Mouse (Mus musculus) layer of hippocampus, postnatal 36 days (tissue): ENCODE results near the gene Naa38. TPM values are rescaled to one million over a fixed set of nuclear protein-coding genes. Genes with fewer than 3 reads are reported as not detected.

Source experiments
- DNase-seq, 2 experiments: peaks; one replicate each; pipeline ENCODE4 v3.0.0; 2022
- total RNA-seq, 2 experiments: library from RNA; stranded (reverse); gene quantifications; 2 replicates each; pipeline ENCODE4 v1.2.3; 2021

Gene Naa38
- total RNA-seq, 2 experiments from 2014 or later, result 117 to 118 TPM

- DNase-seq, result no peak
Measured at GRCm38 (mm10) chr11:69443328-69443727, 48.0 kb downstream of the Naa38 start.

Other genes with a start within 250 kb of the Naa38 start
- gene Alox12b, start 238.5 kb upstream of the Naa38 start, total RNA-seq, result 1 to 10 TPM; 5.8 to 7.4 TPM
- gene Alox8, start 197.6 kb upstream of the Naa38 start, total RNA-seq, result 1 to 10 TPM; 5.8 to 7.2 TPM
- 1 to 10 TPM; 1.9 TPM for gene Gucy2e, start 158.5 kb upstream of the Naa38 start, total RNA-seq
- gene Cntrob, start 71.7 kb upstream of the Naa38 start, total RNA-seq, result 10 to 100 TPM; 15.1 to 15.2 TPM
- gene Trappc1, start 71.5 kb upstream of the Naa38 start, total RNA-seq, result 10 to 100 TPM; 66.5 to 66.6 TPM
- gene Kcnab3, start 69.2 kb upstream of the Naa38 start, total RNA-seq, result 10 to 100 TPM; 21.4 to 21.8 TPM
- gene Rnf227, start 55.0 kb upstream of the Naa38 start, total RNA-seq, result 100 to 1,000 TPM; 111 to 119 TPM
- gene Chd3, start 26.1 kb upstream of the Naa38 start, total RNA-seq, result 100 to 1,000 TPM; 537 to 553 TPM
- gene Cyb5d1, start 144 bp downstream of the Naa38 start, total RNA-seq, result 10 to 100 TPM; 44.6 to 48.6 TPM
- 1 to 10 TPM; 1.8 to 2.6 TPM for gene Tmem88, start 2.7 kb downstream of the Naa38 start, total RNA-seq
- 10 to 100 TPM; 32.0 to 41.6 TPM for gene Kdm6b, start 18.2 kb downstream of the Naa38 start, total RNA-seq
- 1 to 10 TPM; 5.4 to 5.9 TPM for gene Dnah2, start 153.6 kb downstream of the Naa38 start, total RNA-seq
- gene Efnb3, start 164.7 kb downstream of the Naa38 start, total RNA-seq, result 100 to 1,000 TPM; 120 to 121 TPM
- gene Wrap53, start 184.8 kb downstream of the Naa38 start, total RNA-seq, result 10 to 100 TPM; 11.8 to 14.3 TPM
- 10 to 100 TPM; 25.4 to 27.4 TPM for gene Trp53, start 184.9 kb downstream of the Naa38 start, total RNA-seq
- gene Atp1b2, start 210.5 kb downstream of the Naa38 start, total RNA-seq, result 100 to 1,000 TPM; 400 to 418 TPM
- gene Shbg, start 222.4 kb downstream of the Naa38 start, total RNA-seq, result not detected
- gene Sat2, start 226.5 kb downstream of the Naa38 start, total RNA-seq, result 10 to 100 TPM; 11.7 to 13.7 TPM
- 100 to 1,000 TPM; 147 to 153 TPM for gene Fxr2, start 237.5 kb downstream of the Naa38 start, total RNA-seq